Mouse (Mus musculus) forebrain, embryonic 11.5 days (tissue): Measurements from ENCODE around the gene Gm49320. TPM values are rescaled to one million over a fixed set of nuclear protein-coding genes. Genes with fewer than 3 reads are reported as not detected.

Experiments
- ATAC-seq: fragments of 200-750 bp; cut with Nextera tagmentation; replicated peaks from 2 replicates; pipeline ENCODE4 v1.8.0; 2017; ENCODE audit warnings: moderate TSS enrichment; ENCODE audit not compliant: low FRiP score
- DNase-seq: peaks from one replicate; pipeline ENCODE4 v3.0.0-alpha.2; 2017; ENCODE audit warnings: low spot score
- H3K27ac ChIP-seq: fragments of 300-500 bp; sonication (generic); 2 replicates; pipeline ENCODE4 v1.5.1; 2014; ENCODE audit warnings: low read depth, low read length
- H3K27me3 ChIP-seq: fragments of 300-500 bp; sonication (generic); 2 replicates; pipeline ENCODE4 v1.6.1; 2014; ENCODE audit warnings: mild to moderate bottlenecking, low read length, mixed read lengths; ENCODE audit not compliant: control insufficient read depth, insufficient read depth
- H3K36me3 ChIP-seq: fragments of 300-500 bp; sonication (generic); 2 replicates; pipeline ENCODE4 v1.6.1; 2014; ENCODE audit warnings: mild to moderate bottlenecking, low read length, moderate library complexity, mixed read lengths; ENCODE audit not compliant: control insufficient read depth, insufficient read depth
- H3K4me1 ChIP-seq: fragments of 300-500 bp; sonication (generic); replicated peaks from 2 replicates; pipeline ENCODE4 v1.6.1; 2014; ENCODE audit warnings: low read length, mixed read lengths; ENCODE audit not compliant: control insufficient read depth, insufficient read depth
- H3K4me2 ChIP-seq: fragments of 300-500 bp; sonication (generic); 2 replicates; pipeline ENCODE4 v1.6.1; 2014; ENCODE audit warnings: low read depth, mild to moderate bottlenecking, low read length, moderate library complexity, mixed read lengths; ENCODE audit not compliant: severe bottlenecking
- H3K4me3 ChIP-seq: fragments of 300-500 bp; sonication (generic); 2 replicates; pipeline ENCODE4 v1.5.1; 2014; ENCODE audit warnings: low read depth, low read length
- H3K9ac ChIP-seq: fragments of 300-500 bp; sonication (generic); 2 replicates; pipeline ENCODE4 v1.6.1; 2014; ENCODE audit warnings: low read length
- H3K9me3 ChIP-seq: fragments of 300-500 bp; sonication (generic); 2 replicates; pipeline ENCODE4 v1.6.1; 2016; ENCODE audit warnings: low read length, mixed read lengths; ENCODE audit not compliant: control insufficient read depth
- WGBS: fragments of 180-500 bp; shearing (Covaris S2); extraction: QIAGEN DNeasy Blood & Tissue Kit; methylation state at CpG from one replicate; pipeline ENCODE4 v1.1.7; 2014; 5-methylcytosine and 5-hydroxymethylcytosine counted together
- polyA plus RNA-seq: library from polyadenylated mRNA; unstranded; fragments of >200 nt; fragmentation: Nextera tagmentation; extraction: Ambion mirVana; gene quantifications from 2 replicates; pipeline ENCODE4 v1.2.1, GENCODE M21; 2014

The Gm49320 gene
- polyA plus RNA-seq, 1 experiment from 2014 or later, result 0.90 TPM

DNA sequence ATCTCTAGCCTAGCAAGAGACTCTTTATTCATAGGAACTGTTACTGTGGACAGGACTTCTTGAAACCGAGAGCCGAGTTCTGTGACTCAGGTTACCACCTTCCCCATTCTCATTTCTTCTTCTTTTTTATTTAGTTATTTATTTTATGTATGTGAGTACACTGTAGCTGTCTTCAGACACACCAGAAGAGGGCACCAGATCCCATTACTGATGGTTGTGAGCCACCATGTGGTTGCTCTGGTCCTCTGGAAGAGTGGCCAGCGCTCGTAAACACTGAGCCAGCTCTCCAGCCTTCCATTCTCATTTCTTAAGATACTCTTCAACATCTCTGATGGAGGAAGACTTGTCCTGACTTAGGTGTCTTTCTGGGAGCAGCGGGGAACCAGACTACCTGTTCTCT is 54.1 kb downstream of the Gm49320 start:
- no peak overlapping the region for H3K9ac ChIP-seq
- no peak overlapping the region for H3K27ac ChIP-seq
- peaks cover 11% of the 10 kb centered on the region; the same call in 1 of the 2 replicates for H3K36me3 ChIP-seq
- no peak overlapping the region for H3K4me2 ChIP-seq
- ATAC-seq (no peak), DNase-seq (no peak)
- H3K4me1 ChIP-seq, result no peaks in the 10 kb centered on the region
- no peak overlapping the region for H3K4me3 ChIP-seq
- H3K9me3 ChIP-seq, result no peaks in the 10 kb centered on the region
- no peaks in the 10 kb centered on the region for H3K27me3 ChIP-seq
- WGBS, result 92% methylated on average over 5 of the region's 5 CpGs

DNA sequence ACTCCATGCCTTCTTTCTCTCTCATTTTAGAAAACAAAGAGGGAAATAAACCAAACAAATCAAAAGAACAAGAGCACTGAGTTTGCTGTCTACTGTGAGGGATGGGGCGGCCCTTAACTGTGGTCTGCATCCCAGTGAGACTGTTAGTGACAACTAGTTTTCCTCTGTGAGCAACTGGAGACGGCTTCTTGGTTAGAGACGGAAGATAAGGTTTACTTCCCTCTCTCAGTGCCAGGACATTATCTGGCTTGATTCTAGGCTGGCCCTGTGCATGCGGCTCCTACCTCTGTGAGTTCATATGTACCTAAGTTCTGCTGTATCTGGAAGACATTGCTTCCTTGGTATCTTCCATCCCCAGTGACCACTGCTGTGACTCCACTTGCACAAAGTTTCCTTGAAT is 59.2 kb downstream of the Gm49320 start:
- H3K9ac ChIP-seq, result no peak overlapping the region
- H3K9me3 ChIP-seq, result no peaks in the 10 kb centered on the region
- no peaks in the 10 kb centered on the region for H3K4me1 ChIP-seq
- ATAC-seq (no peak), DNase-seq (peak; percentile 22)
- H3K27me3 ChIP-seq, result no peaks in the 10 kb centered on the region
- H3K4me3 ChIP-seq, result no peak overlapping the region
- no peak overlapping the region for H3K4me2 ChIP-seq
- H3K27ac ChIP-seq, result no peak overlapping the region
- H3K36me3 ChIP-seq, result peaks cover 16% of the 10 kb centered on the region; the same call in 1 of the 2 replicates
- 93% methylated on average over 4 of the region's 4 CpGs for WGBS

Other genes with a start within 250 kb of the Gm49320 start
- not detected in 2 replicates for gene Cd209f, start 133.0 kb upstream of the Gm49320 start, polyA plus RNA-seq
- gene Cd209g, start 104.8 kb upstream of the Gm49320 start, polyA plus RNA-seq, result not detected in 2 replicates
- gene Evi5l, start 72.3 kb upstream of the Gm49320 start, polyA plus RNA-seq, result 32.6 and 32.8 TPM in 2 replicates
- gene Prr36, start 21.4 kb upstream of the Gm49320 start, polyA plus RNA-seq, result 42.8 and 47.3 TPM in 2 replicates
- gene Lrrc8e, start 12.0 kb upstream of the Gm49320 start, polyA plus RNA-seq, result 0.20 and 0.21 TPM in 2 replicates
- gene Map2k7, start 125 bp upstream of the Gm49320 start, polyA plus RNA-seq, result 14.1 and 19.5 TPM in 2 replicates
- gene Tgfbr3l, start 9.3 kb downstream of the Gm49320 start, polyA plus RNA-seq, result 3.3 and 4.0 TPM in 2 replicates
- gene Snapc2, start 14.2 kb downstream of the Gm49320 start, polyA plus RNA-seq, result 64.4 and 77.5 TPM in 2 replicates
- gene Ctxn1, start 20.4 kb downstream of the Gm49320 start, polyA plus RNA-seq, result 153 and 167 TPM in 2 replicates
- 67.0 and 75.3 TPM in 2 replicates for gene Timm44, start 37.0 kb downstream of the Gm49320 start, polyA plus RNA-seq
- gene Ccl25, start 86.3 kb downstream of the Gm49320 start, polyA plus RNA-seq, result 23.7 and 24.6 TPM in 2 replicates
- 371 and 394 TPM in 2 replicates for gene Elavl1, start 86.5 kb downstream of the Gm49320 start, polyA plus RNA-seq